Mouse (Mus musculus): ENCODE measurements at regions not wholly inside any gene's neighbourhood (a gene's known extent, or its start where the extent isn't known, plus 50 kb on each side); places are given as distances from the start of the nearest gene placed in this dataset.

- H3K4me2 ChIP-seq (replicated peaks), result peak overlapping the region; percentile 41
- no peak for ATAC-seq (ENCODE audit: low FRiP score, low read depth)
- H3K27me3 ChIP-seq, result no peaks in the 10 kb centered on the region
- H3K4me3 ChIP-seq, result no peak overlapping the region
- 34% methylated on average over 12 of the region's 12 CpGs for whole genome bisulfite sequencing
- no peaks in the 10 kb centered on the region for H3K36me3 ChIP-seq
- H3K4me1 ChIP-seq, result peaks cover 16% of the 10 kb centered on the region
- peak overlapping the region; percentile 39; the same call in 1 of the 2 replicates for H3K27ac ChIP-seq
- H3K9me3 ChIP-seq, result no peaks in the 10 kb centered on the region
- 0 out of 2 replicates have a peak overlapping the region, but pooled peaks have one; percentile 13 for H3K9ac ChIP-seq
Measured at GRCm38 (mm10) chr7:71472384-71473141, 121.3 kb upstream of the Gm10295 start.

- Histone ChIP-seq H3K36me3 (no peaks in the 10 kb centered on the region), H3K27ac (peak overlapping the region; percentile 39; the same call in 1 of the 2 replicates), H3K4me3 (no peak overlapping the region), H3K4me2 (replicated peaks) (peak overlapping the region; percentile 41), H3K9ac (0 out of 2 replicates have a peak overlapping the region, but pooled peaks have one; percentile 13), H3K27me3 (no peaks in the 10 kb centered on the region), H3K9me3 (no peaks in the 10 kb centered on the region), H3K4me1 (peaks cover 16% of the 10 kb centered on the region)
- 6% methylated on average over 18 of the region's 18 CpGs for WGBS
- ATAC-seq (ENCODE audit: low FRiP score, low read depth), result peak; percentile 54; the same call in 1 of the 2 replicates
Measured at GRCm38 (mm10) chr7:71471658-71472383, 120.5 kb upstream of the Gm10295 start.

- H3K4me1 ChIP-seq, result peaks cover 16% of the 10 kb centered on the region
- no peaks in the 10 kb centered on the region for H3K9me3 ChIP-seq
- WGBS, result 11% methylated on average over 3 of the region's 3 CpGs
- no peak overlapping the region for H3K27ac ChIP-seq
- ATAC-seq (ENCODE audit: low FRiP score, low read depth), result no peak
- H3K4me2 ChIP-seq (replicated peaks), result peak overlapping the region; percentile 41
- H3K9ac ChIP-seq, result no peak overlapping the region
- no peaks in the 10 kb centered on the region for H3K36me3 ChIP-seq
- H3K4me3 ChIP-seq, result no peak overlapping the region
- H3K27me3 ChIP-seq, result no peaks in the 10 kb centered on the region
Measured at GRCm38 (mm10) chr7:71471319-71471657, 120.0 kb upstream of the Gm10295 start.

DNA sequence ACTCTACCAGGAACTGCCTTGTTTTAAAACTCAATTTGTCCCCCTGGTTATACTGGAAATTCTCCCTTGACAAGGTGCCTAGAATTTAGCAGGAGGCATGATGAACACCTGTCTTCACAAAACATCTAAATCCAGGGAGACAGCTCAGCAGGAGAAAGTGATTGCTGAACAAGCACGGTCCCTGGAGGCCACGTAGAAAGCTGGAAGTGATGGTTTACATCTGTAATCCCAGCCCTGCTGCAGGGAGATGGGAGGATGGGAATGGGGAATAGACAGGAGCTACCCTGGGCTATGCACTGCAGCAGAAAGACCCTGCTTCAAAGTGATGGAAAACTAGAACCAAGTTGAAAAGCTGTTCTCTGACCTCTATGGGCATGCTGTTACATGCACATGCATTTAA lies 119.1 kb upstream of the Gm10295 start:
- Histone ChIP-seq H3K9me3 (no peaks in the 10 kb centered on the region), H3K27me3 (no peaks in the 10 kb centered on the region), H3K9ac (no peak overlapping the region), H3K36me3 (no peaks in the 10 kb centered on the region), H3K27ac (no peak overlapping the region), H3K4me2 (replicated peaks) (no peak overlapping the region), H3K4me3 (no peak overlapping the region), H3K4me1 (peaks cover 16% of the 10 kb centered on the region)
- WGBS, result 22% methylated on average over 2 of the region's 2 CpGs
- no peak for ATAC-seq (ENCODE audit: low FRiP score, low read depth)

DNA sequence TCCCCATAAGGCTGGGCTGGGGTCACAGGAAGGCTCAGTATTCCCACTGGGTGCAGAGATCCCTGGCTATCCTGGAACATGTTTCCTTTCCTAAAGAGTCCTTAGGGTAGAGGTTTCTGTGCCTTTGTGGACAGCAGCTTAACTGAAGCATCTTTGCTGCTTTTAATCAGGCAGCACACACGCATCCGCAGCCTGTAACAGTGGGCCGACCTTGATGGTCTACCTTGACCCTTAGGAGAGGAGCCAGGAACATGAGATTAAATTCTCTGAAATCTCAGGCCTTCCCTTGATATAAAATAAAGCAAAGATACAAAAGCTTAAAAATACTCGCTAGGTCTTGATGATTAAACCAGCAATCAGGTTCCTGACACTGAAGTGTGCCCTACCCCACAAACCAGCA lies 118.7 kb upstream of the Gm10295 start:
- WGBS, result 87% methylated on average over 4 of the region's 4 CpGs
- Histone ChIP-seq H3K9ac (no peak overlapping the region), H3K27ac (no peak overlapping the region)

GRCm38 (mm10) chr7:71467436-71468127 lies 116.3 kb upstream of the Gm10295 start:
- 58% methylated on average over 9 of the region's 9 CpGs for WGBS
- H3K4me3 ChIP-seq, result no peak overlapping the region
- ATAC-seq (ENCODE audit: low FRiP score, low read depth), result no peak
- H3K9ac ChIP-seq, result no peak overlapping the region
- H3K4me2 ChIP-seq (replicated peaks), result no peak overlapping the region
- H3K27ac ChIP-seq, result no peak overlapping the region
- no peaks in the 10 kb centered on the region for H3K36me3 ChIP-seq
- peaks cover 13% of the 10 kb centered on the region for H3K4me1 ChIP-seq
- no peaks in the 10 kb centered on the region for H3K27me3 ChIP-seq
- no peaks in the 10 kb centered on the region for H3K9me3 ChIP-seq

More for the DNA sequence above, 118.7 kb upstream of the Gm10295 start:
- ATAC-seq (ENCODE audit: low FRiP score, low read depth), result no peak
- no peak overlapping the region for H3K4me3 ChIP-seq
- H3K27me3 ChIP-seq, result no peaks in the 10 kb centered on the region
- H3K4me1 ChIP-seq, result peaks cover 16% of the 10 kb centered on the region
- no peaks in the 10 kb centered on the region for H3K9me3 ChIP-seq
- H3K4me2 ChIP-seq (replicated peaks), result no peak overlapping the region
- H3K36me3 ChIP-seq, result no peaks in the 10 kb centered on the region

GRCm38 (mm10) chr7:71464127-71464526 lies 112.8 kb upstream of the Gm10295 start:
- H3K4me2 ChIP-seq (replicated peaks), result no peak overlapping the region
- H3K36me3 ChIP-seq, result no peaks in the 10 kb centered on the region
- H3K4me3 ChIP-seq, result no peak overlapping the region
- no peak overlapping the region for H3K9ac ChIP-seq
- no peak for ATAC-seq (ENCODE audit: low FRiP score, low read depth)
- no peaks in the 10 kb centered on the region for H3K9me3 ChIP-seq
- H3K27me3 ChIP-seq, result no peaks in the 10 kb centered on the region
- H3K27ac ChIP-seq, result no peak overlapping the region
- no peaks in the 10 kb centered on the region for H3K4me1 ChIP-seq

- WGBS, result 86% methylated on average over 2 of the region's 2 CpGs
- no peak overlapping the region for H3K27ac ChIP-seq
Measured at GRCm38 (mm10) chr7:71463565-71463964, 112.3 kb upstream of the Gm10295 start.

DNA sequence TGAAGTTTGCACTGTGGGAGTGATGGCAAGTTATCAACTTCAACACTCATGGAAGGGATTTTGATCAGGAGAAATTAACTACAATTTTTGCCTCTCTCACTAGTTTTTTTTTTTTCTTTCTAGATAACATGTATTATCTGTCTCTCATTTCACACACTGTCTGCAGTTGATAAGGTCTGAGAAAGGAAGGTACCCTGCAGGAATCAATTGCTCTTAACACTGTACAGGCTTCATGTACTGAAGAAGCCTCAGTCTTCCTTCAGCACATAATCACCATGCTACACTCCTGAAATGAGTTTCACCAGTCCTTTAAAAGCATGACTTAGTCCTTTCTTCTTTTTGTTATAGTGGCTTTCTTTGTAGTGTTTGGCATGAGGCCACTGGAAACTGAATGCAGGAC lies 108.5 kb upstream of the Gm10295 start:
- no peak overlapping the region for H3K9ac ChIP-seq
- ATAC-seq (ENCODE audit: low FRiP score, low read depth), result no peak
- no peak overlapping the region for H3K4me2 ChIP-seq (replicated peaks)
- no peaks in the 10 kb centered on the region for H3K36me3 ChIP-seq
- H3K27me3 ChIP-seq, result no peaks in the 10 kb centered on the region
- no peaks in the 10 kb centered on the region for H3K9me3 ChIP-seq
- no peaks in the 10 kb centered on the region for H3K4me1 ChIP-seq
- H3K27ac ChIP-seq, result no peak overlapping the region
- H3K4me3 ChIP-seq, result no peak overlapping the region

More at GRCm38 (mm10) chr7:71463565-71463964, 112.3 kb upstream of the Gm10295 start:
- no peak overlapping the region for H3K4me3 ChIP-seq
- H3K27me3 ChIP-seq, result no peaks in the 10 kb centered on the region
- H3K4me2 ChIP-seq (replicated peaks), result no peak overlapping the region
- no peaks in the 10 kb centered on the region for H3K36me3 ChIP-seq
- no peak overlapping the region for H3K9ac ChIP-seq
- ATAC-seq (ENCODE audit: low FRiP score, low read depth), result no peak
- H3K9me3 ChIP-seq, result no peaks in the 10 kb centered on the region
- no peaks in the 10 kb centered on the region for H3K4me1 ChIP-seq

- 50% methylated on average over 5 of the region's 5 CpGs for WGBS
- Histone ChIP-seq H3K4me2 (replicated peaks) (no peak overlapping the region), H3K4me3 (no peak overlapping the region), H3K36me3 (no peaks in the 10 kb centered on the region), H3K27ac (no peak overlapping the region), H3K9ac (no peak overlapping the region), H3K4me1 (no peaks in the 10 kb centered on the region), H3K27me3 (no peaks in the 10 kb centered on the region), H3K9me3 (no peaks in the 10 kb centered on the region)
- no peak for ATAC-seq (ENCODE audit: low FRiP score, low read depth)
Measured at GRCm38 (mm10) chr7:71458104-71458754, 106.9 kb upstream of the Gm10295 start.

- H3K9ac ChIP-seq, result no peak overlapping the region
- H3K27me3 ChIP-seq, result no peaks in the 10 kb centered on the region
- H3K36me3 ChIP-seq, result no peaks in the 10 kb centered on the region
- H3K4me3 ChIP-seq, result no peak overlapping the region
- no peaks in the 10 kb centered on the region for H3K4me1 ChIP-seq
- no peak for ATAC-seq (ENCODE audit: low FRiP score, low read depth)
- H3K9me3 ChIP-seq, result no peaks in the 10 kb centered on the region
- 71% methylated on average over 4 of the region's 4 CpGs for WGBS
- H3K4me2 ChIP-seq (replicated peaks), result no peak overlapping the region
- H3K27ac ChIP-seq, result no peak overlapping the region
Measured at GRCm38 (mm10) chr7:71457409-71458103, 106.3 kb upstream of the Gm10295 start.

Measured in limb, embryonic 13.5 days (tissue).